ENCODE assay signal across 25 mouse cellular contexts in genomic region chr16:30652692-30653091, GRCm38 (mm10). TPM values are rescaled to one million over a fixed set of nuclear protein-coding genes. Genes with fewer than 3 reads are reported as not detected.
DNase-seq lines count a peak whose midpoint lies in the region; ATAC-seq and TF ChIP-seq lines count a peak whose summit lies in the region.
"Had no signal": no experiment of that assay in that cellular context is flagged by ENCODE, and none has a peak within 500 bp of the region (broad histone marks: within the 10 kb centered on the region; RNA-seq: fewer than 3 reads in every experiment).

No protein-coding gene starts in this region.

- TF ChIP-seq EP300 in MEL (IDR thresholded peaks at IDR 0.05; ENCODE audit: low read depth in 1 of 2, low read length in 2 of 2) = peak; percentile 43 to 55; a peak in 2 of 4 replicates

- 0 out of 2 replicates have a peak, but pooled peaks have one; percentile 6 for ATAC-seq in neutrophil, adult 5-6 weeks (ENCODE audit: extremely low read depth, insufficient number of reproducible peaks, low FRiP score, poor library complexity, severe bottlenecking)
- no peak for ATAC-seq in midbrain, embryonic 11.5 days (ENCODE audit: low FRiP score)
- ATAC-seq in CD4-positive, CD25-positive, alpha-beta regulatory T cell, adult 4 months = no peak
- ATAC-seq: activated CD4-positive, CD25-positive, alpha-beta regulatory T cell, adult 4 months; Patski had no signal

- WGBS in midbrain, embryonic 11.5 days = 82% methylated on average over 4 of the region's 4 CpGs

- no peak overlapping the region for H3K4me3 ChIP-seq in MEL (ENCODE audit: control insufficient read depth in 1 of 2, insufficient read depth in 1 of 2, low read depth in 2 of 2, low read length in 2 of 2)
- H3K4me3 ChIP-seq in midbrain, embryonic 11.5 days (ENCODE audit: low read depth, low read length) = no peak overlapping the region

- no peak overlapping the region for H3K9ac ChIP-seq in MEL (ENCODE audit: control insufficient read depth, low read depth, low read length, poor library complexity, severe bottlenecking)
- H3K9ac ChIP-seq in midbrain, embryonic 11.5 days (ENCODE audit: low read length) = no peak overlapping the region

- no peaks in the 10 kb centered on the region for H3K9me3 ChIP-seq in MEL (replicated peaks; ENCODE audit: insufficient read depth, low read length)
- peaks cover 3% of the 10 kb centered on the region; the same call in 1 of the 2 replicates for H3K9me3 ChIP-seq in midbrain, embryonic 11.5 days (ENCODE audit: control insufficient read depth, low read length)
- H3K9me3 ChIP-seq: G1E had no signal

- TF ChIP-seq POLR2A in MEL (IDR thresholded peaks at IDR 0.05; ENCODE audit: control insufficient read depth in 1 of 2, insufficient read depth in 1 of 2, low read depth in 1 of 2, low read length in 2 of 2, poor library complexity in 1 of 2) = no peak

- DNase-seq in MEL (ENCODE audit: low read depth, low spot score) = peak; percentile 64
- peak; percentile 71 for DNase-seq in MEL-GATA-1-ER (ENCODE audit: extremely low read depth, low read depth)
- DNase-seq in splenic B cell, adult 2 months (ENCODE audit: low read depth, low spot score) = peak; percentile 44
- no peak for DNase-seq in midbrain, embryonic 11.5 days (ENCODE audit: low spot score, missing footprints)
- DNase-seq in gastrocnemius, postnatal 14 days = no peak
- no peak for DNase-seq in adrenal gland, adult (ENCODE audit: inconsistent age in 2 of 2, low spot score in 1 of 2)
- DNase-seq: adrenal gland, adult 2 months; adrenal gland, adult 8-10 months; adrenal gland, postnatal 10 days; adrenal gland, postnatal 14 days; adrenal gland, postnatal 25 days; adrenal gland, postnatal 36 days; B cell, adult 2 months; cerebellum, adult 11 months; cerebellum, adult 11-12 months; cerebellum, adult 18-20 months; cerebellum, adult 2 months; cerebellum, adult 8-10 months; cerebellum, adult 9-10 months had no signal

- H3K27me3 ChIP-seq in MEL (ENCODE audit: control insufficient read depth in 1 of 2, insufficient read depth in 2 of 2, low read length in 2 of 2) = peaks cover 0 to 3% of the 10 kb centered on the region in 2 experiments; a peak in 3 of 4 replicates
- H3K27me3 ChIP-seq in splenic B cell, adult 2 months (ENCODE audit: control insufficient read depth, insufficient read depth, low read length, poor library complexity, severe bottlenecking) = no peaks in the 10 kb centered on the region
- no peaks in the 10 kb centered on the region for H3K27me3 ChIP-seq in midbrain, embryonic 11.5 days (ENCODE audit: control insufficient read depth, insufficient read depth, low read length)
- H3K27me3 ChIP-seq: CH12.LX, Patski had no signal

- intact Hi-C loops in gastrocnemius, postnatal 14 days (cut with DNase I; ENCODE audit: low total_unique reads) = no loop called here

- peaks cover 0 to 3% of the 10 kb centered on the region in 2 experiments; a peak in 2 of 4 replicates for H3K36me3 ChIP-seq in MEL (ENCODE audit: control insufficient read depth in 1 of 2, insufficient read depth in 2 of 2, low read length in 2 of 2)
- H3K36me3 ChIP-seq in splenic B cell, adult 2 months (ENCODE audit: control insufficient read depth, insufficient read depth, low read length, poor library complexity, severe bottlenecking) = no peaks in the 10 kb centered on the region
- H3K36me3 ChIP-seq in midbrain, embryonic 11.5 days (ENCODE audit: control insufficient read depth, insufficient read depth, low read length) = no peaks in the 10 kb centered on the region
- H3K36me3 ChIP-seq: G1E had no signal

- H3K79me2 ChIP-seq in MEL (ENCODE audit: control insufficient read depth, insufficient read depth, low read length, poor library complexity) = no peaks in the 10 kb centered on the region

- no peak for TF ChIP-seq CTCF in MEL (IDR thresholded peaks at IDR 0.05 in 2 of 3, conservative IDR thresholded peaks at IDR 0.05 in 1 of 3; ENCODE audit: control insufficient read depth in 1 of 3, insufficient read depth in 1 of 3, low read depth in 2 of 3, low read length in 3 of 3, poor library complexity in 1 of 3, severe bottlenecking in 1 of 3)

- H3K4me1 ChIP-seq in MEL (ENCODE audit: control insufficient read depth in 1 of 2, insufficient read depth in 2 of 2, low read length in 2 of 2) = peaks cover 0 to 9% of the 10 kb centered on the region in 2 experiments; a peak in 3 of 4 replicates
- 0 out of 2 replicates have a peak, but pooled peaks cover 2% of the 10 kb centered on the region for H3K4me1 ChIP-seq in midbrain, embryonic 11.5 days (ENCODE audit: control insufficient read depth, insufficient read depth, low read length)

- no peak for TF ChIP-seq RAD21 in MEL (IDR thresholded peaks at IDR 0.05; ENCODE audit: low read depth, low read length)

- H3K4me2 ChIP-seq in midbrain, embryonic 11.5 days = no peak overlapping the region

- H3K27ac ChIP-seq in MEL (ENCODE audit: control insufficient read depth, low read depth, low read length) = no peak overlapping the region
- no peak overlapping the region for H3K27ac ChIP-seq in midbrain, embryonic 11.5 days (ENCODE audit: low read depth, low read length)

TF ChIP-seq in MEL, 35 proteins besides CTCF, POLR2A, EP300 and RAD21:
- TF ChIP-seq TAL1 (IDR thresholded peaks at IDR 0.05; ENCODE audit: low read length) (no peak), TCF12 (IDR thresholded peaks at IDR 0.05; ENCODE audit: low read depth, low read length) (0 out of 2 replicates have a peak, but pooled peaks have one; percentile 19)

RNA-seq across cellular contexts. Expression of gene Fam43a, which starts 53.2 kb away (rescaled TPM):
- 0.08 and 0.20 TPM in 2 replicates for total RNA-seq in MEL (2012; rRNA removed)
- polyA plus RNA-seq in MEL (2012; ENCODE audit: insufficient read depth in 1 of 2, insufficient read length in 2 of 2, low read depth in 1 of 2, low replicate concordance in 2 of 2, missing spikeins in 1 of 2) = under 1 TPM in 1 of 2 experiments, not detected in 1; 0.68 TPM
- 43.5 and 46.5 TPM in 2 replicates for total RNA-seq in neutrophil, adult 5-6 weeks (2017)
- polyA plus RNA-seq in midbrain, embryonic 11.5 days (2014; fragmentation: Nextera tagmentation; extraction: Ambion mirVana) = 5.4 and 6.1 TPM in 2 replicates
- 10 to 100 TPM; 17.4 to 17.9 TPM for total RNA-seq in gastrocnemius, postnatal 14 days (2021)
- under 1 TPM in 1 of 2 experiments, not detected in 1; 0.91 TPM for polyA plus RNA-seq in CD4-positive, CD25-positive, alpha-beta regulatory T cell, adult 4 months (2017; shearing (Covaris generic))
- total RNA-seq: G1E had no signal

Comparison
In these comparisons a context has a peak if more than half of its experiments do, and no peak if none do; other contexts are left out.
1. DNase-seq: peak in MEL (single experiment), MEL-GATA-1-ER (single experiment) and splenic B cell, adult 2 months (single experiment); none in midbrain, embryonic 11.5 days (single experiment), gastrocnemius, postnatal 14 days (single experiment) and adrenal gland, adult (0 of 2).
2. RNA of gene Fam43a, which starts 53.2 kb away (total RNA-seq): 43.5 to 46.5 TPM in neutrophil, adult 5-6 weeks and 17.4 to 17.9 TPM in gastrocnemius, postnatal 14 days; 0.08 to 0.20 TPM in MEL; every median in the first group is over 10 times any median in the second.